Mouse (Mus musculus) right cerebral cortex, postnatal 4 days (tissue): Measurements from ENCODE around the gene Cap2.
A peak's percentile ranks its signal among the peaks of the same experiment; 100 is the strongest.

ENCODE experiments used
- DNase-seq: peaks from one replicate; pipeline ENCODE4 v3.0.0-alpha.2; 2022

The Cap2 gene

GRCm38 (mm10) chr13:46571961-46572647, 70.5 kb downstream of the Cap2 start:
- DNase-seq, result peak; percentile 37

DNA sequence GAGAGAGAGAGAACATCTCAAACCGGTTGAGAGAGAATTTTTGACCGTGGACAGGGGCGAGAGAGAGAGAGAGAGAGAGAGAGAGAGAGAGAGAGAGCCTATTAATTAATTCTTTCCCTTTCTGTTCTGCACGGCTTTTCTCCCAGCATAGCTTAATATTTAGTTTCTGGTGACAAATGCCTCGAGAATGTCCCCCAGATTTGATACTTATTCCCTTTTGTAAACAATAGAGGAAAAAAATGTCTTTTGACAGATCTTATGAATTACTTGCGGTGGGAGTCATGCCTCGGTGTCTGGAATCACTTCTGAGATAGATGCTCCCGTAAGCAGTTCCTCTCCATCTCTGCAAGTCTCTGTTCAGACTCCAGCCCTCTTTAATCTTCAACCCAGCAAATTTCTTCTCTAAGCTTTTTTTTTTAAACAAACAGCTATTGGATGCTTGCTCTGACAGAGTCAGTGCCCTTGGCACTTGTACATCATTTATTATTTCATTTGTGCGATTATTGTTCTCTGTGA, 71.1 kb downstream of the Cap2 start:
- no peak for DNase-seq

- no peak for DNase-seq
Measured at GRCm38 (mm10) chr13:46574201-46574600, 72.6 kb downstream of the Cap2 start.

DNA sequence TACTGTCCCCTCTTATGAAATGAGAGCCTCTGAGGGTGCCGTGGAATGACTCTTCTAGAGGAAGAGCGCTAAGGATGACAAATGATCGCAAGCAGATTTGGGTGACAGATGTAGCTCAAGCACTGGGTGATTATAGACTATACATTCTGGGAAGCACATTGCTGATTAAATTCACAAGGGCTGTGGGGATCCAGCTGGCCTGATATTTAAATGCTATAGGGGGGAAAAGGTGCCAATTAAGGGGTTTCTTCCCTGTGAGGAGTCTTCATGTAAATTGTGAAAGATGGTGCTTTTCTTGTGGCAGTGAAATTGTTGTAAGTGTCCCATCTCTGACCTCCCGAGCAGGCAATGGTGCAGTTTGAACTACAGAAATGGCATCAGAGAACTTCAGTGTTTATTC, 73.1 kb downstream of the Cap2 start:
- DNase-seq, result no peak

- no peak for DNase-seq
Measured at GRCm38 (mm10) chr13:46584860-46585259, 83.2 kb downstream of the Cap2 start.

- no peak for DNase-seq
Measured at GRCm38 (mm10) chr13:46587717-46588289, 86.2 kb downstream of the Cap2 start.

DNA sequence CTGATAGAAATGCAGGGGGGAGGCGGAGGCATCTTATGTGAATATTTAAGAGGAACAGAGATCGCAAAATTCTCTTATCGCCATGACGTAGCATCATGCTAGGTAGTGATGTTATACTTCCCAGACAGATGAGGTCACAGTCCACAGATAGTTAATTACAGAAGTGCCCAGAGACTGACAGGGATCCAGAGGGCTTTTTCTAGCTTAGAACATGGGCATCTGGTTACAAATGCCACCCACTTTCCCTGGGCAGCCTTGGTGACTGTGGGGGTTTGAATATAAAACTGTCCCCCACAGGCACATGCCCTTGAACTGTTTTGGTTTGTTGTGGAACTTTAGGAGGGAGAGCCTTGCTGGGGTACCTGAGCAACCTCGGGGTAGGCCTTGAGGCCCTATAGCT, 87.0 kb downstream of the Cap2 start:
- no peak for DNase-seq

- DNase-seq, result no peak
Measured at GRCm38 (mm10) chr13:46590885-46591284, 89.2 kb downstream of the Cap2 start.

GRCm38 (mm10) chr13:46600694-46601093, 99.0 kb downstream of the Cap2 start:
- DNase-seq, result no peak

- DNase-seq, result no peak
Measured at GRCm38 (mm10) chr13:46601386-46601785, 99.7 kb downstream of the Cap2 start.

DNA sequence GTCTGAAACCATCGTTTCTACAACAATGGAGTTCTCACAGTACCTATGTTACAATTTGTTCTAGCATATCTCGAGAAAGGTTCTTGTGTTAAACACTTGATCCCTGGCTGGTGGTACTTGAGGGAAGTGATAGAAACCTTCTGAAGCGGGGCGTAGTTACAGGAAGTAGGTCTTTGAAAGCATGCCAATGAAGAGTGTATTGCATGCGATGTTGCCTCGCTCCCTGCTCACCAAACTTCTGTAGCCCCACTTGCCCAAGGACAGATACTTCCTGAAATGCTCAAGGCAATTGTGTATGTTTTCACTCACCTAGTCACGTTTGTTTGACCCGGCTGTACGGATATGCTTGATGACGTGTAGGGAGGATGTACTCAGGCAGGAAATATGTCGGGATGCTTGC, 101.0 kb downstream of the Cap2 start:
- DNase-seq, result no peak

GRCm38 (mm10) chr13:46611033-46611432, 109.4 kb downstream of the Cap2 start:
- DNase-seq, result no peak

DNA sequence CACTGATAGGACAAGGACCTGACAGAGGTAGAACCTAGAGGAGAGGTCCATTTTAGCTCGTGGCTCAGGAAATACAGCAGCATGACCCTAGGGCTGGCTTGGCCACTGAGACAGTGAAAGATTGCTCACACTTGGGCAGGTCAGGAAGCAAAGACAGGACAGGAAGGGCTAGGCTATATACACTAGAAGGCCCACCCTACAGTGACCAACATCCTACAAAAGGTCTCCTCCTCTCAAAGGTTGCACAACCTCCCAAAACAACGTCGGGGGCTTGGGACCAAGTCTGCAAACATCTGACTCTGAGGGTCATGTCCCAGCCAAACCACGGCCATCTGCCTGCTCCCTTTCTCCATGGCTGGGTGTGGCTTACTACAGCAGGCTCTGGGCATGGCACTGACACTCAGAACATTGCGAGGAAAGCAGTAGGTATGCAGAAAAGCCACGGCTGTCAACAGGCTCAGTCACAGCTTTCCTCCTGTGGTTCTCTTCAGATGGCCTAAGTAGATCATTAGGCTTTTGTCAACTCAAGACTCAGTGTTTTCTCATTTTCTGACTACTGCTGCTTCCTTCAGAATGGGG, 112.1 kb downstream of the Cap2 start:
- DNase-seq, result no peak

DNA sequence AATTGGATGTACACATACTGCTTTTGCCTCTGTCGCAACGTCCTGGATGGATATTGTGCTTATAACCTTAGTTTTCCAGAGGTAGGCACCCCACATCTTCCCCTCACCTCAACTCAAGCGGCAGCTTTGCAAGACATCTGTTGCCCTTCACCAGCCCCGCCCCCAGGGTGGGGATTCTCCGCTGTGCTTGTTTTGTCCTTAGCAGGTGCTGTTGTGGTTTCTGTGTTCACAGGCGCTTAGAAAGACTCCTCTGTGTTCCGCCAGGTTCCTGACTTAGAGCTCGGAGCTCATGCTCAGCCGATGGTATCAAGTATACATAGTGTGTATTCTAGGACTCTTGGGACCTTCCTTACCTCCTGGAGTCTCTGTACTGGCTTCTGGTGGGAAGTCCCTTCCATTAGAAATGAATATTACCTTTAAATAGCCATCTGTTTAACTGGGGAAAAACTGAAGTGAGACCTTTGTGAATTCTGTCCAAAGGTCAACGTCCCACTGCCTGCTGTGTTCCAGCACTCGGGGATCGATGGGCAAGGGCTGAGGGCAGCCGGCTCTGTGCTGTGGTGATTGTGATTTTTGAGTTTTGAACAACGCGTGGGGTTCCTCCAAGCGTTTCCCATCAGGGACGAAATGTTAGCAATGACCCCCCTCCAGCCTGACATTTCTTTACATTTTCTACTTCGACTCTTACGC, 115.2 kb downstream of the Cap2 start:
- no peak for DNase-seq

DNA sequence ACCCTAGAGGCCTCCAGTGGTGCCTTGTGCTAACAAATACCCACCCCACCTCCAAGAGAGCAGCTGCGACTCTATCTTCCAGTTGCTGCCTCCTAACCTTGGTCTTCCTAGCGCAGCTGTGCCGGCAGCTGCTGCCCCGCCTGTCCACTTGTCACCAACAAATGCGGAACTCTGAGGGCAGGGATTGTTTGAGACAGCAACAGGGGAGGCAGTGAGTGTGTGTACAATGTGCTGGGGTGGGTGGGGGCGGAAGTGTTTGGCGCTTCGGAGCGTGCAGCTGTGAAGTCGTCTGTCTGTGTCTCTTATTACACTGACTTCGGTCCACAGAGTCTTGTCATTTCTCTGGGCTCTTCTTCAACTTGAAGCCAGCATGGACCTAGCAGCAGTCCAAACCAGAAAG, 118.0 kb downstream of the Cap2 start:
- no peak for DNase-seq

DNA sequence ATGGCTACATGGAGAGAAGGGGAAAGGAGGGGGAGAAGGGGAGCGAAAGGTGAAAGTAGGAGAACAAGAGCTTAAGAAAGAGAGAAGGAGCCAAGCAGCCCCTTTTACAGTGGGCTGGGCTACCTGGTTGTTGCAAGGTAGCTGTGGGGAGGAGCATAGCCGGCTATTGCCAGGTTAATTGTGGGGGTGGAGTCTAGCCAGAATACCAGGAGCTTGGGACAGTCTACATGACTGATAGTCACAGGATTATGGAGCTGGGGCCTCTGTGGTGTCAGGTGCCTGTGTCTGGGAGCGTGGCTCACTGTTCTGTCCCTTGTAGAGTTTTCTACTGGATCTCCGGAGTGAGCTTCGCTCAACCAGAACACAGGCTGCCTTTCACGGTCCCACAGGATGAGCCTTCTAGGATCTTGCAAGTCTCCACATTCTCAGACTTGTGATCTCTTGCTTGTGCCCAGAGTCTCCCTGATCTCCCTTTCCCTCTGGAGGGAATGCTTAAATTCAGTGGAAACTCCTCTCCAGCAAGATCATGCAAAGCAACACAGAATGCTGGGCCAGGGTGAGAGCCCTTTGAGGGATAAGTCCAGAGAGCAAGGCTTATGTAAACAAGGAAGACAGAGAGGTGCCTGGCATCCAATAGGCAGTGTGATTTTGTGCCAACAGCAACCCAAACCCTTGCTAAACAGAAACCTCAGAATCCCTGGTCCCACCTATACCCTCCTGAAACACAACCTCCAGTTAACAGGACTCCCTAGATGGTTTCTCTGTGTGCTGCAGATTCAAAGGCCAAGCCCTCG, 119.5 kb downstream of the Cap2 start:
- no peak for DNase-seq

- DNase-seq, result no peak
Measured at GRCm38 (mm10) chr13:46626608-46627007, 125.0 kb downstream of the Cap2 start.

GRCm38 (mm10) chr13:46627841-46628240, 126.2 kb downstream of the Cap2 start:
- peak; percentile 60 for DNase-seq

DNA sequence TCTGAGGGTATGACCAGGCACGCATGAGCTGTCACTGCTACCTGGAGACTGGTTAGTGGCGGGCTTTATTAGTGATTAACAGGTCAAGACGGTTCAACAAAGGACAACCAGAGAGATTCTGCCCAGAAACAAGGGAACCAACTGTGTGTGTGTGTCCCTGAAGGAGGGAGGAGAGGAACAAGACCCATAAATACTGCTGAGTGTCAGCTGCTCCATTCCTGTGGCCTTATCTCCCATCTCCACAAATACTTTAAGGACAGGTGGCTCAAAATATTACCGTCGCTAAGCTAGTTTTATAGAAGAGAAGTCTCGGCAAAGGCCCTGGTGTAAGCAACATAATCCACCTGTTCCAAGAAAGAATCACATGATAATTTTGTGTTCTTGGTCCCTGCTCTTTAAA, 127.7 kb downstream of the Cap2 start:
- DNase-seq, result no peak

- no peak for DNase-seq
Measured at GRCm38 (mm10) chr13:46632796-46633195, 131.1 kb downstream of the Cap2 start.

GRCm38 (mm10) chr13:46633320-46634132, 131.9 kb downstream of the Cap2 start:
- peak; percentile 37 for DNase-seq

DNA sequence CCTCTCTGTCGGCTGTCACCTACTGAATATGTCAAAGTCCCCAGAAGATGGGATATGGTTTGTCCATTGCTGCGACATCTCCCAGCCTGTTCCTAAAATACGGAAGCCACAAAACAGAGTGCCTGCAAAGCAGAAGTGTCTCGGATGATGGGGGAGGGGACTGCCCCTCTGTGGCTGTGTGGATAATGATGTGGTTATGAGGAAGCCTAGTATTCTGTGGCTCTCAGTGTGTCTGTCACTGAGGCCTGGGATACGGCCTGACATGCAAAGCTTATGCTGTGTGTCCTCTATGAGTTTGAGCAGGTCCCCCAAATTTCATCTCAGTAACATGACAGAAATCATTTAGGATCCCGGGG, 132.5 kb downstream of the Cap2 start:
- peak; percentile 42 for DNase-seq
